In the genomic region with DNA sequence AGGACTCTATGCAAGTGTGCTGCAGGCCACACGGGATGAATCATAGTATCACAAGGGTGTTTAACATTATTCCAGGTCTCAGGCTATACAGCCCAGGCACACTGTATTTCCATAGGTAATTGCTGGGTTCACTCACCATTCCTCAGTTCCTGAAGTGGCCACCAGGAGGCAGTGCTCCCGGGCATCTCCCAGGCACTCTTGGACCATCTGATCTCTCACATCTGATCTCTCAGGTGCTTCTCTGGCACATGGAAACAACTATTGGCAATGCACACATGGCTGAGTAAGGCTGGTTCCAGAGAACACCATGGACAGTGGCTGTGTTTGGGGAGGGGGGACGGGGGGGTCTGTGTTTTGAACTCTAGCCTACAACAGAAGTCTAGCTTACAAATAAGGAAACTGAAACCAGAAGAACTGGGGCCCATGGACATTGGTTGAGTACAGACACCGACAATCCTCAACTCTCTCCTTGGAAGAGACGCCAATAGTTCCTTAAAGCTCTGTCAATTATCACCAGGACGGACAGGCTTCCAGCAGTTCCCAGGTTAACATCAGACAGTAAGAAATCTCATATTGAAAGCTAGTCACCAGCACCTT, we compare ENCODE assay signal across 9 mouse cellular contexts. TPM values are rescaled to one million over a fixed set of nuclear protein-coding genes. Genes with fewer than 3 reads are reported as not detected.
DNase-seq lines count a peak whose midpoint lies in the region; TF ChIP-seq lines count a peak whose summit lies in the region.
"Had no signal": no experiment of that assay in that cellular context is flagged by ENCODE, and none has a peak within 500 bp of the region (broad histone marks: within the 10 kb centered on the region; RNA-seq: fewer than 3 reads in every experiment).

No protein-coding gene starts in this region.

- TF ChIP-seq CTCF in brain, embryonic 14.5 days (IDR thresholded peaks at IDR 0.05; ENCODE audit: borderline replicate concordance, extremely low read depth, insufficient read depth, insufficient read length) = peak; percentile 62

- TF ChIP-seq POLR2A in brain, embryonic 14.5 days (IDR thresholded peaks at IDR 0.05; ENCODE audit: borderline replicate concordance, extremely low read depth, insufficient read depth, insufficient read length, poor library complexity, severe bottlenecking) = no peak

- peak; percentile 32 for DNase-seq in adrenal gland, postnatal 10 days
- no peak for DNase-seq in adrenal gland, postnatal 36 days
- peak; percentile 45 for DNase-seq in left cerebral cortex, postnatal 4 days
- no peak for DNase-seq in left cerebral cortex, adult 8-10 months (ENCODE audit: low spot score in 2 of 2)
- no peak for DNase-seq in brain, embryonic 14.5 days (ENCODE audit: low read depth)
- peak; percentile 47 for DNase-seq in naive thymus-derived CD4-positive, alpha-beta T cell, adult 2 months (ENCODE audit: low read depth)
- DNase-seq in left cerebral cortex, adult 11 months (ENCODE audit: low spot score) = no peak
- DNase-seq in Muller cell, postnatal 12 days (ENCODE audit: inconsistent ontology term) = no peak

- intact Hi-C loops in left cerebral cortex, postnatal 4 days (cut with DNase I) = loop anchor here (5.0 kb wide), 1 partner anchor 1821 kb away; no protein-coding TSS in a partner anchor

RNA-seq across cellular contexts. Expression of a gene that starts 40.1 kb away (rescaled TPM):
- not detected for total RNA-seq in adrenal gland, postnatal 10 days (2021)
- not detected for total RNA-seq in adrenal gland, postnatal 36 days (2021)
- not detected for total RNA-seq in left cerebral cortex, postnatal 4 days (2021)
- total RNA-seq in left cerebral cortex, adult 8-10 months (2022) = not detected
- polyA plus RNA-seq in brain, embryonic 14.5 days (2012; rRNA removed) = not detected in 2 replicates
- polyA plus RNA-seq: limb, embryonic 12.5 days had no signal

RNA-seq across cellular contexts. Expression of a gene that starts 49.0 kb away (rescaled TPM):
- 1 to 10 TPM; 4.1 to 8.0 TPM for total RNA-seq in adrenal gland, postnatal 10 days (2021)
- 1 to 10 TPM; 5.0 to 7.4 TPM for total RNA-seq in adrenal gland, postnatal 36 days (2021)
- total RNA-seq in left cerebral cortex, postnatal 4 days (2021) = 10 to 100 TPM; 25.1 to 26.2 TPM
- total RNA-seq in left cerebral cortex, adult 8-10 months (2022) = 10 to 100 TPM; 26.4 to 28.1 (median 27.5) TPM
- polyA plus RNA-seq in brain, embryonic 14.5 days (2012; rRNA removed) = 3.3 and 6.7 TPM in 2 replicates

Comparison
In these comparisons a context has a peak if more than half of its experiments do, and no peak if none do; other contexts are left out.
1. DNase-seq: peak in adrenal gland, postnatal 10 days (single experiment), left cerebral cortex, postnatal 4 days (single experiment) and naive thymus-derived CD4-positive, alpha-beta T cell, adult 2 months (single experiment); none in adrenal gland, postnatal 36 days (0 of 2), left cerebral cortex, adult 8-10 months (0 of 2), brain, embryonic 14.5 days (single experiment), left cerebral cortex, adult 11 months (single experiment) and Muller cell, postnatal 12 days (single experiment).